Mouse (Mus musculus): ENCODE measurements at regions not wholly inside any gene's neighbourhood (a gene's known extent, or its start where the extent isn't known, plus 50 kb on each side); places are given as distances from the start of the nearest gene placed in this dataset.

DNA sequence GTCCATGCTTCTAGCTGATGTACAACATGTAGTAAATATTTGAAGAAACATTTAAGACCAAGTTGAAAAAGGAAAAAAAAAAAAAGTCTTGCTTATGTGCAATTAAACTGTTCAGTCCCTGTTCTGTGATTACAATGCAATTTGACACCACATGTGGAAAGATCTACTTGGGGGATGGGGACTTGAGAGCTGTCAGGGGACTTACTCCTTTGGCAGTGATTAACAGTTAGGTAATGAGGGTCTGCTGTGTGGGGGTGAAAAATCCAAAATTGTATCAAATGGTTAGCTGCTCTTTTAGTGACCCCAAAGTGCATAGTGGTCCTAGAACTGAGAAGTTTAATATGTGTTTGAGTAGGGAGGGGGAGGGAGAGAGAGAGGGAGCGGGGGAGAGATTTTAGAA lies 259.0 kb upstream of the Rspo3 start:
- TF ChIP-seq POLR2A (IDR thresholded peaks at IDR 0.05; ENCODE audit: borderline replicate concordance, extremely low read depth, insufficient read depth, insufficient read length, poor library complexity, severe bottlenecking) (no peak), CTCF (IDR thresholded peaks at IDR 0.05; ENCODE audit: borderline replicate concordance, extremely low read depth, insufficient read depth, insufficient read length) (no peak)
